Mouse (Mus musculus): ENCODE measurements around the gene Lrsam1.

The Lrsam1 gene

GRCm38 (mm10) chr2:32926330-32927075 lies 34.9 kb downstream of the Lrsam1 start:
- DNase-seq (ENCODE audit: extremely low read depth, low read depth), result no peak

- DNase-seq (ENCODE audit: extremely low read depth, low read depth), result no peak
Observed at GRCm38 (mm10) chr2:32924306-32924844, 37.0 kb downstream of the Lrsam1 start.

- DNase-seq (ENCODE audit: extremely low read depth, low read depth), result no peak
Observed at GRCm38 (mm10) chr2:32923551-32924250, 37.7 kb downstream of the Lrsam1 start.

GRCm38 (mm10) chr2:32922564-32922963 lies 38.9 kb downstream of the Lrsam1 start:
- no peak for DNase-seq (ENCODE audit: extremely low read depth, low read depth)

- DNase-seq (ENCODE audit: extremely low read depth, low read depth), result no peak
Observed at GRCm38 (mm10) chr2:32921801-32922380, 39.5 kb downstream of the Lrsam1 start.

GRCm38 (mm10) chr2:32921235-32921634 lies 40.2 kb downstream of the Lrsam1 start:
- no peak for DNase-seq (ENCODE audit: extremely low read depth, low read depth)

GRCm38 (mm10) chr2:32918391-32918790 lies 43.0 kb downstream of the Lrsam1 start:
- DNase-seq (ENCODE audit: extremely low read depth, low read depth), result no peak

- no peak for DNase-seq (ENCODE audit: extremely low read depth, low read depth)
Observed at GRCm38 (mm10) chr2:32917526-32917925, 43.9 kb downstream of the Lrsam1 start.

- no peak for DNase-seq (ENCODE audit: extremely low read depth, low read depth)
Observed at GRCm38 (mm10) chr2:32914896-32915295, 46.5 kb downstream of the Lrsam1 start.

GRCm38 (mm10) chr2:32914362-32914761 lies 47.1 kb downstream of the Lrsam1 start:
- no peak for DNase-seq (ENCODE audit: extremely low read depth, low read depth)

- DNase-seq (ENCODE audit: extremely low read depth, low read depth), result peak; percentile 59
Observed at GRCm38 (mm10) chr2:32912210-32912804, 49.1 kb downstream of the Lrsam1 start.

GRCm38 (mm10) chr2:32911639-32912182 lies 49.7 kb downstream of the Lrsam1 start:
- no peak for DNase-seq (ENCODE audit: extremely low read depth, low read depth)

GRCm38 (mm10) chr2:32908796-32909195 lies 52.6 kb downstream of the Lrsam1 start:
- DNase-seq (ENCODE audit: extremely low read depth, low read depth), result no peak

- no peak for DNase-seq (ENCODE audit: extremely low read depth, low read depth)
Observed at GRCm38 (mm10) chr2:32908272-32908671, 53.1 kb downstream of the Lrsam1 start.

GRCm38 (mm10) chr2:32907442-32907841 lies 54.0 kb downstream of the Lrsam1 start:
- DNase-seq (ENCODE audit: extremely low read depth, low read depth), result no peak

GRCm38 (mm10) chr2:32905297-32905696 lies 56.1 kb downstream of the Lrsam1 start:
- DNase-seq (ENCODE audit: extremely low read depth, low read depth), result no peak

- no peak for DNase-seq (ENCODE audit: extremely low read depth, low read depth)
Observed at GRCm38 (mm10) chr2:32904637-32905036, 56.8 kb downstream of the Lrsam1 start.

GRCm38 (mm10) chr2:32903470-32903869 lies 57.9 kb downstream of the Lrsam1 start:
- no peak for DNase-seq (ENCODE audit: extremely low read depth, low read depth)

- DNase-seq (ENCODE audit: extremely low read depth, low read depth), result no peak
Observed at GRCm38 (mm10) chr2:32902126-32902525, 59.3 kb downstream of the Lrsam1 start.

- no peak for DNase-seq (ENCODE audit: extremely low read depth, low read depth)
Observed at GRCm38 (mm10) chr2:32898983-32899382, 62.4 kb downstream of the Lrsam1 start.

- no peak for DNase-seq (ENCODE audit: extremely low read depth, low read depth)
Observed at GRCm38 (mm10) chr2:32896507-32897147, 64.8 kb downstream of the Lrsam1 start.
